Mouse (Mus musculus) lung, embryonic 15.5 days (tissue): ENCODE measurements around the gene Erich2. TPM values are rescaled to one million over a fixed set of nuclear protein-coding genes. Genes with fewer than 3 reads are reported as not detected.
A peak's percentile ranks its signal among the peaks of the same experiment; 100 is the strongest.

Source experiments
- ATAC-seq: fragments of 200-750 bp; cut with Nextera tagmentation; 2 replicates; pipeline ENCODE4 v1.8.0; 2017; ENCODE audit warnings: moderate number of reproducible peaks, borderline replicate concordance; ENCODE audit not compliant: low FRiP score, low TSS enrichment; ENCODE audit errors: extremely low read depth
- H3K27ac ChIP-seq: fragments of 300-500 bp; sonication (generic); 2 replicates; pipeline ENCODE4 v1.5.1; 2015; ENCODE audit warnings: moderate library complexity, mild to moderate bottlenecking, inconsistent platforms
- H3K27me3 ChIP-seq: fragments of 300-500 bp; sonication (generic); 2 replicates; pipeline ENCODE4 v1.6.1; 2015; ENCODE audit warnings: inconsistent platforms
- H3K36me3 ChIP-seq: fragments of 300-500 bp; sonication (generic); 2 replicates; pipeline ENCODE4 v1.6.1; 2015; ENCODE audit warnings: inconsistent platforms
- H3K4me1 ChIP-seq: fragments of 300-500 bp; sonication (generic); 2 replicates; pipeline ENCODE4 v1.6.1; 2015; ENCODE audit warnings: inconsistent platforms
- H3K4me2 ChIP-seq: fragments of 300-500 bp; sonication (generic); 2 replicates; pipeline ENCODE4 v1.6.1; 2015; ENCODE audit warnings: inconsistent platforms, mild to moderate bottlenecking, moderate library complexity
- H3K4me3 ChIP-seq: fragments of 300-500 bp; sonication (generic); 2 replicates; pipeline ENCODE4 v1.5.1; 2015; ENCODE audit warnings: mild to moderate bottlenecking, inconsistent platforms
- H3K9ac ChIP-seq: fragments of 300-500 bp; sonication (generic); 2 replicates; pipeline ENCODE4 v1.6.1; 2015; ENCODE audit warnings: inconsistent platforms
- H3K9me3 ChIP-seq: fragments of 300-500 bp; sonication (generic); 2 replicates; pipeline ENCODE4 v1.6.1; 2016; ENCODE audit warnings: inconsistent platforms
- WGBS: fragments of 180-500 bp; shearing (Covaris S2); methylation state at CpG from one replicate; pipeline ENCODE4 v1.1.7; 2015; 5-methylcytosine and 5-hydroxymethylcytosine counted together
- polyA plus RNA-seq: library from polyadenylated mRNA; unstranded; fragments of >200 nt; fragmentation: Nextera tagmentation; extraction: Ambion mirVana; gene quantifications from 2 replicates; pipeline ENCODE4 v1.2.1, GENCODE M21; 2015

The Erich2 gene
- polyA plus RNA-seq, 1 experiment from 2014 or later = 6.9 TPM

GRCm38 (mm10) chr2:70551446-70551845 is 42.8 kb downstream of the Erich2 start:
- no peak overlapping the region for H3K27ac ChIP-seq
- 75% methylated on average over 2 of the region's 2 CpGs for WGBS
- H3K4me3 ChIP-seq = no peak overlapping the region
- no peaks in the 10 kb centered on the region for H3K27me3 ChIP-seq
- no peaks in the 10 kb centered on the region for H3K36me3 ChIP-seq
- no peaks in the 10 kb centered on the region for H3K4me1 ChIP-seq
- H3K9me3 ChIP-seq = no peaks in the 10 kb centered on the region
- ATAC-seq = no peak
- no peak overlapping the region for H3K9ac ChIP-seq
- no peak overlapping the region for H3K4me2 ChIP-seq

- Histone ChIP-seq H3K4me2 (no peak overlapping the region), H3K9ac (no peak overlapping the region), H3K4me3 (no peak overlapping the region), H3K27me3 (no peaks in the 10 kb centered on the region), H3K36me3 (no peaks in the 10 kb centered on the region), H3K4me1 (no peaks in the 10 kb centered on the region), H3K9me3 (no peaks in the 10 kb centered on the region), H3K27ac (no peak overlapping the region)
- no peak for ATAC-seq
- 79% methylated on average over 15 of the region's 15 CpGs for WGBS
Measured at GRCm38 (mm10) chr2:70552067-70552598, 43.5 kb downstream of the Erich2 start.

- Histone ChIP-seq H3K36me3 (no peaks in the 10 kb centered on the region), H3K4me3 (no peak within 1 kb of the TSS), H3K4me1 (no peaks in the 10 kb centered on the region), H3K27me3 (no peaks in the 10 kb centered on the region), H3K27ac (no peak within 1 kb of the TSS), H3K9me3 (no peaks in the 10 kb centered on the region), H3K4me2 (no peak within 1 kb of the TSS), H3K9ac (no peak within 1 kb of the TSS)
- WGBS = 35% methylated on average over 4 of the region's 4 CpGs
- no peak for ATAC-seq
Measured at GRCm38 (mm10) chr2:70552772-70553171, 44.2 kb downstream of the Erich2 start, which contains the start of gene Gad1. Gene Gad1, plus strand, starts transcription at chr2:70553072.

- ATAC-seq = no peak
- Histone ChIP-seq H3K36me3 (no peaks in the 10 kb centered on the region), H3K4me3 (no peak overlapping the region), H3K9ac (no peak overlapping the region), H3K9me3 (no peaks in the 10 kb centered on the region), H3K4me2 (no peak overlapping the region), H3K27ac (no peak overlapping the region), H3K27me3 (peaks cover 4% of the 10 kb centered on the region), H3K4me1 (no peaks in the 10 kb centered on the region)
- WGBS = 78% methylated on average over 3 of the region's 3 CpGs
Measured at GRCm38 (mm10) chr2:70553826-70554225, 45.2 kb downstream of the Erich2 start.

GRCm38 (mm10) chr2:70558112-70558842 is 49.7 kb downstream of the Erich2 start:
- Histone ChIP-seq H3K4me1 (peaks cover 25% of the 10 kb centered on the region), H3K27me3 (peaks cover 48% of the 10 kb centered on the region), H3K9me3 (no peaks in the 10 kb centered on the region), H3K27ac (no peak overlapping the region), H3K9ac (no peak overlapping the region), H3K4me2 (0 out of 2 replicates have a peak overlapping the region, but pooled peaks have one; percentile 1), H3K4me3 (no peak overlapping the region), H3K36me3 (no peaks in the 10 kb centered on the region)
- peak; percentile 52; the same call in 1 of the 2 replicates for ATAC-seq
- 3% methylated on average over 17 of the region's 18 CpGs for WGBS

- Histone ChIP-seq H3K4me3 (no peak overlapping the region), H3K4me2 (0 out of 2 replicates have a peak overlapping the region, but pooled peaks have one; percentile 1), H3K9me3 (no peaks in the 10 kb centered on the region), H3K36me3 (no peaks in the 10 kb centered on the region), H3K27ac (no peak overlapping the region), H3K4me1 (peaks cover 31% of the 10 kb centered on the region), H3K9ac (no peak overlapping the region), H3K27me3 (peaks cover 55% of the 10 kb centered on the region)
- no peak for ATAC-seq
- WGBS = 8% methylated on average over 24 of the region's 24 CpGs
Measured at GRCm38 (mm10) chr2:70558843-70559451, 50.3 kb downstream of the Erich2 start.

GRCm38 (mm10) chr2:70559520-70559919 is 50.9 kb downstream of the Erich2 start:
- Histone ChIP-seq H3K27me3 (peaks cover 61% of the 10 kb centered on the region), H3K4me3 (no peak overlapping the region), H3K4me2 (no peak overlapping the region), H3K27ac (no peak overlapping the region), H3K9me3 (no peaks in the 10 kb centered on the region), H3K4me1 (peaks cover 33% of the 10 kb centered on the region), H3K36me3 (no peaks in the 10 kb centered on the region), H3K9ac (no peak overlapping the region)
- no peak for ATAC-seq
- WGBS = 2% methylated on average over 13 of the region's 13 CpGs

GRCm38 (mm10) chr2:70561077-70561795 is 52.6 kb downstream of the Erich2 start:
- WGBS = under 1% methylated on average over 29 of the region's 29 CpGs
- H3K4me3 ChIP-seq = no peak overlapping the region
- H3K9ac ChIP-seq = no peak overlapping the region
- no peak overlapping the region for H3K4me2 ChIP-seq
- H3K4me1 ChIP-seq = peaks cover 41% of the 10 kb centered on the region
- no peaks in the 10 kb centered on the region for H3K36me3 ChIP-seq
- peaks cover 78% of the 10 kb centered on the region for H3K27me3 ChIP-seq
- 0 out of 2 replicates have a peak, but pooled peaks have one; percentile 33 for ATAC-seq
- no peak overlapping the region for H3K27ac ChIP-seq
- H3K9me3 ChIP-seq = no peaks in the 10 kb centered on the region

GRCm38 (mm10) chr2:70562011-70562491 is 53.4 kb downstream of the Erich2 start:
- Histone ChIP-seq H3K9me3 (no peaks in the 10 kb centered on the region), H3K36me3 (no peaks in the 10 kb centered on the region), H3K27me3 (peaks cover 86% of the 10 kb centered on the region), H3K4me2 (peak overlapping the region; percentile 57), H3K4me1 (peaks cover 49% of the 10 kb centered on the region), H3K4me3 (peak overlapping the region; percentile 29), H3K27ac (no peak overlapping the region), H3K9ac (no peak overlapping the region)
- no peak for ATAC-seq
- WGBS = under 1% methylated on average over 42 of the region's 42 CpGs

- peaks cover 54% of the 10 kb centered on the region for H3K4me1 ChIP-seq
- no peak overlapping the region for H3K27ac ChIP-seq
- H3K36me3 ChIP-seq = no peaks in the 10 kb centered on the region
- peak overlapping the region; percentile 57 for H3K4me2 ChIP-seq
- H3K4me3 ChIP-seq = peak overlapping the region; percentile 29
- H3K9me3 ChIP-seq = no peaks in the 10 kb centered on the region
- no peak overlapping the region for H3K9ac ChIP-seq
- WGBS = 1% methylated on average over 29 of the region's 34 CpGs
- H3K27me3 ChIP-seq = peaks cover 91% of the 10 kb centered on the region
- no peak for ATAC-seq
Measured at GRCm38 (mm10) chr2:70562611-70562980, 54.0 kb downstream of the Erich2 start.

- Histone ChIP-seq H3K4me1 (peaks cover 60% of the 10 kb centered on the region), H3K4me3 (peak overlapping the region; percentile 29; the same call in 1 of the 2 replicates), H3K27me3 (peaks cover 96% of the 10 kb centered on the region), H3K4me2 (peak overlapping the region; percentile 57), H3K27ac (no peak overlapping the region), H3K9ac (no peak overlapping the region), H3K36me3 (no peaks in the 10 kb centered on the region), H3K9me3 (no peaks in the 10 kb centered on the region)
- under 1% methylated on average over 39 of the region's 40 CpGs for WGBS
- ATAC-seq = no peak
Measured at GRCm38 (mm10) chr2:70562981-70563671, 54.5 kb downstream of the Erich2 start.
